Mouse (Mus musculus): ENCODE measurements around the gene F11r. TPM values are rescaled to one million over a fixed set of nuclear protein-coding genes. Genes with fewer than 3 reads are reported as not detected.

The F11r gene
- polyA plus RNA-seq, 1 experiment from 2014 or later, result 95.8 TPM

- Histone ChIP-seq H3K27me3 (ENCODE audit: control insufficient read depth, insufficient read depth, low read length) (no peaks in the 10 kb centered on the region), H3K36me3 (ENCODE audit: control insufficient read depth, insufficient read depth, low read length) (no peaks in the 10 kb centered on the region), H3K4me1 (replicated peaks; ENCODE audit: control insufficient read depth, insufficient read depth) (peaks cover 4% of the 10 kb centered on the region; the same call in 1 of the 2 replicates), H3K9ac (ENCODE audit: low read length) (peak overlapping the region; percentile 18; the same call in 1 of the 2 replicates), H3K27ac (replicated peaks) (peak overlapping the region; percentile 94), H3K4me2 (replicated peaks; ENCODE audit: low read depth) (peak overlapping the region; percentile 68), H3K4me3 (ENCODE audit: low read depth, low read length) (peak overlapping the region; percentile 70), H3K9me3 (ENCODE audit: control insufficient read depth, low read length) (no peaks in the 10 kb centered on the region)
- DNase-seq (ENCODE audit: low spot score) (peak; percentile 62), ATAC-seq (ENCODE audit: low FRiP score, low TSS enrichment) (peak; percentile 34; the same call in 1 of the 2 replicates)
- WGBS, result 17% methylated on average over 9 of the region's 9 CpGs
- no peak for TF ChIP-seq EP300 (optimal IDR thresholded peaks at IDR 0.05)
- peak; percentile 39 for TF ChIP-seq CTCF (IDR thresholded peaks at IDR 0.05; ENCODE audit: low read depth)
Measured at GRCm38 (mm10) chr1:171440025-171440725, 2.8 kb downstream of the F11r start.

- DNase-seq (ENCODE audit: low spot score), result peak; percentile 77
- H3K9ac ChIP-seq (ENCODE audit: low read length), result no peak overlapping the region
Measured at GRCm38 (mm10) chr1:171441466-171442412, 4.4 kb downstream of the F11r start.

GRCm38 (mm10) chr1:171442413-171442760 is 5.1 kb downstream of the F11r start:
- Histone ChIP-seq H3K9me3 (ENCODE audit: control insufficient read depth, low read length) (no peaks in the 10 kb centered on the region), H3K4me3 (ENCODE audit: low read depth, low read length) (peak overlapping the region; percentile 6; the same call in 1 of the 2 replicates), H3K4me1 (replicated peaks; ENCODE audit: control insufficient read depth, insufficient read depth) (peaks cover 4% of the 10 kb centered on the region; the same call in 1 of the 2 replicates), H3K4me2 (replicated peaks; ENCODE audit: low read depth) (peak overlapping the region; percentile 2), H3K36me3 (ENCODE audit: control insufficient read depth, insufficient read depth, low read length) (no peaks in the 10 kb centered on the region), H3K27ac (replicated peaks) (peak overlapping the region; percentile 78), H3K27me3 (ENCODE audit: control insufficient read depth, insufficient read depth, low read length) (no peaks in the 10 kb centered on the region), H3K9ac (ENCODE audit: low read length) (no peak overlapping the region)
- TF ChIP-seq CTCF (IDR thresholded peaks at IDR 0.05; ENCODE audit: low read depth) (no peak), EP300 (optimal IDR thresholded peaks at IDR 0.05) (no peak)
- DNase-seq (ENCODE audit: low spot score) (no peak), ATAC-seq (ENCODE audit: low FRiP score, low TSS enrichment) (no peak)
- WGBS, result 41% methylated on average over 8 of the region's 8 CpGs

More at GRCm38 (mm10) chr1:171441466-171442412, 4.4 kb downstream of the F11r start:
- peak overlapping the region; percentile 2 for H3K4me2 ChIP-seq (replicated peaks; ENCODE audit: low read depth)
- 37% methylated on average over 7 of the region's 7 CpGs for WGBS
- H3K27ac ChIP-seq (replicated peaks), result peak overlapping the region; percentile 78
- no peaks in the 10 kb centered on the region for H3K9me3 ChIP-seq (ENCODE audit: control insufficient read depth, low read length)
- H3K4me3 ChIP-seq (ENCODE audit: low read depth, low read length), result peak overlapping the region; percentile 6; the same call in 1 of the 2 replicates
- no peaks in the 10 kb centered on the region for H3K27me3 ChIP-seq (ENCODE audit: control insufficient read depth, insufficient read depth, low read length)
- H3K4me1 ChIP-seq (replicated peaks; ENCODE audit: control insufficient read depth, insufficient read depth), result peaks cover 4% of the 10 kb centered on the region; the same call in 1 of the 2 replicates
- TF ChIP-seq EP300 (optimal IDR thresholded peaks at IDR 0.05) (no peak), CTCF (IDR thresholded peaks at IDR 0.05; ENCODE audit: low read depth) (no peak)
- H3K36me3 ChIP-seq (ENCODE audit: control insufficient read depth, insufficient read depth, low read length), result no peaks in the 10 kb centered on the region
- ATAC-seq (ENCODE audit: low FRiP score, low TSS enrichment), result peak; percentile 25; the same call in 1 of the 2 replicates

- no peaks in the 10 kb centered on the region for H3K27me3 ChIP-seq (ENCODE audit: control insufficient read depth, insufficient read depth, low read length)
- no peak overlapping the region for H3K4me3 ChIP-seq (ENCODE audit: low read depth, low read length)
- H3K9ac ChIP-seq (ENCODE audit: low read length), result no peak overlapping the region
- H3K4me2 ChIP-seq (replicated peaks; ENCODE audit: low read depth), result no peak overlapping the region
- DNase-seq (ENCODE audit: low spot score) (no peak), ATAC-seq (ENCODE audit: low FRiP score, low TSS enrichment) (no peak)
- TF ChIP-seq CTCF (IDR thresholded peaks at IDR 0.05; ENCODE audit: low read depth), result peak; percentile 43
- TF ChIP-seq EP300 (optimal IDR thresholded peaks at IDR 0.05), result no peak
- no peaks in the 10 kb centered on the region for H3K36me3 ChIP-seq (ENCODE audit: control insufficient read depth, insufficient read depth, low read length)
- no peaks in the 10 kb centered on the region for H3K4me1 ChIP-seq (replicated peaks; ENCODE audit: control insufficient read depth, insufficient read depth)
- H3K27ac ChIP-seq (replicated peaks), result 0 out of 2 replicates have a peak overlapping the region, but pooled peaks have one; percentile 4
- H3K9me3 ChIP-seq (ENCODE audit: control insufficient read depth, low read length), result no peaks in the 10 kb centered on the region
- 50% methylated on average over 5 of the region's 5 CpGs for WGBS
Measured at GRCm38 (mm10) chr1:171445050-171445449, 7.7 kb downstream of the F11r start.

- Histone ChIP-seq H3K9me3 (ENCODE audit: control insufficient read depth, low read length) (no peaks in the 10 kb centered on the region), H3K4me2 (replicated peaks; ENCODE audit: low read depth) (no peak overlapping the region), H3K27ac (replicated peaks) (no peak overlapping the region), H3K4me1 (replicated peaks; ENCODE audit: control insufficient read depth, insufficient read depth) (no peaks in the 10 kb centered on the region; the same call in 1 of the 2 replicates), H3K9ac (ENCODE audit: low read length) (no peak overlapping the region), H3K27me3 (ENCODE audit: control insufficient read depth, insufficient read depth, low read length) (no peaks in the 10 kb centered on the region), H3K36me3 (ENCODE audit: control insufficient read depth, insufficient read depth, low read length) (no peaks in the 10 kb centered on the region), H3K4me3 (ENCODE audit: low read depth, low read length) (no peak overlapping the region)
- 39% methylated on average over 7 of the region's 7 CpGs for WGBS
- DNase-seq (ENCODE audit: low spot score) (no peak), ATAC-seq (ENCODE audit: low FRiP score, low TSS enrichment) (no peak)
- TF ChIP-seq EP300 (optimal IDR thresholded peaks at IDR 0.05) (no peak), CTCF (IDR thresholded peaks at IDR 0.05; ENCODE audit: low read depth) (no peak)
Measured at GRCm38 (mm10) chr1:171446854-171447253, 9.5 kb downstream of the F11r start.

Measured in stomach, postnatal 0 days (tissue).